Mouse (Mus musculus) skeletal muscle tissue, adult 2 months (tissue): ENCODE measurements around the gene Acrbp.

Experiments used
- DNase-seq: peaks from one replicate; pipeline ENCODE4 v3.0.0-alpha.2; 2012; ENCODE audit warnings: low read depth, low spot score

Gene Acrbp

DNA sequence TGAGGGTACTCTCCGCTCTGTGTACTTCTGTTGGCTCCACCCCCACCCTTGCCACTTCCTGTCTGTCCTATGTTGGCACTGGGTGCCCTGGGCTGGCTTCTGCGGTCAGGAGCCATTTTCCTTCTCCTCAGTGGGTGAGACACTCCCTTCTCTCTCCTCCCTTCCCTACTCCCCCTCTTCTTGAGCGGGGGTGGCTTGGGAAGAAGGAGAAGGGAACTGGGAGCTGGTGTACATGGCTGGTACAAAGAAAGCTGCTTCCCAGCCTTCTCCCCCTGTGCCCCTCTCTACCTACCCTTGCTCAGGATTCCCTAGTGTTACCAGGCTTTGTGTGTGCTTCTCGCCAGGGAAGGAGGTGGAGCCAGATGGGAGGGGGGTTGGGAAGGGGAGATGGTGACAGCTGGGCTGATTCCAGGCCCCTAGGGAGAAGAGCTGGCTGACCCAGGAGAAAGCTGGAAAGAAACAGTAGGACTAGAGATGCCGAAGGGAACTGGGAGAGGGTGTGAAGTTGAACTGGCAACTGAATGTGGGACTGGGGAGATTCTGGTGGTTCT is 50.0 kb downstream of the Acrbp start:
- DNase-seq, result no peak

DNA sequence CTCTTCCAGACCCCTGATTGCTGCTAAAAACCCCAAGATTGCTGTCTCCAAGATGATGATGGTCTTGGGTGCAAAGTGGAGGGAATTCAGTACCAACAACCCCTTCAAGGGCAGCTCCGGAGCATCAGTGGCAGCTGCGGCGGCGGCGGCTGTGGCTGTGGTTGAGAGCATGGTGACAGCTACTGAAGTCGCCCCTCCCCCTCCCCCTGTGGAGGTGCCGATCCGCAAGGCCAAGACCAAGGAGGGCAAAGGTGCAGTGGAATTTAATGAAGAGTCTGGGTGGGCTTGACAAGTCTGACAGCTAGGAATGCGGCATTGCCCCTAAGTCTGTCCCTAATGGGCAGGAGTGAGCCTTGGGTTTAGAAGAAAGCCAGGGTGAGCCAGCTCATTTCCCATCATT is 52.0 kb downstream of the Acrbp start:
- no peak for DNase-seq

DNA sequence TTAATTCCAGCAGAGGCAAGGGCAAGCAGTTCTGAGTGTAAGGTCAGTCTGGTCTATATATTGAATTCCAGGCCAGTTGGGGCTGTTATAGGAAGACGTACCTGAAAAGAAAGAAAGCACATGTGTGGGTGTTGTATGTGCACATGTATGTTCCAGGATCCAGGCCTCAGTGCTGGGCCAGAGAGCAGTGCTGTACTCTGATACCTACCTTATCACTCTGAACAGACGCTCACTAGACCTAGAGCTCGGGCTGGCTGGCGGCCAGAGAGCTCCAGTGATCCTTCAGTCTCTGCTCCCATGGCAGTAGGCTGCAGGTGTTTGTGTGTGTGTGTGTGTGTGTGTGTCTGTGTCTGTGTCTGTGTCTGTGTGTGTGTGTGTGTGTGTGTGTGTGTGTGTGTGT is 54.7 kb downstream of the Acrbp start:
- DNase-seq, result no peak

DNA sequence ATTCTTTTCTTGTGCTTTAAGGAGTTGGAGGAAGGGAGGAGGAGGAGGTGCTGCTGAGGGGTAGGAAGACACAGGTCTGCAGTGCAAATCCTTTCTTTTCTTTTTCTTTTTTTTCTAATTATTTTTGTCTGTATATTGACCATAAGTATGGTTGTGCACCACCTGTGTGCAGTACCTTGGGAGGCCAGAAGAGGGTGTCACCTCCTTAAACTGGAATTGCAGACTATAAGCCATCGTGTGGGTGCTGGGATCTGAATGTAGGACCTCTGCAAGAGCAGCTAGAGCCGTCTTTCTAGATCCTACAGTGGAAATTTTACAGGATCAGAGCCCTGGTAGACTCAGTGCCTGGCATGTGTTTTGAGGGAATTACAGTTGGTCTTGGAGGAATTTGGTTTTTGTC is 58.2 kb downstream of the Acrbp start:
- no peak for DNase-seq

GRCm38 (mm10) chr6:125109371-125109770 is 59.9 kb downstream of the Acrbp start:
- no peak for DNase-seq

- DNase-seq, result no peak
These were observed 61.4 kb downstream of the Acrbp start for GRCm38 (mm10) chr6:125110927-125111326.

GRCm38 (mm10) chr6:125112553-125112952 is 63.1 kb downstream of the Acrbp start:
- DNase-seq, result no peak
